Mouse (Mus musculus): ENCODE measurements around the gene Usp21.

GRCm38 (mm10) chr1:171238463-171238862, 49.3 kb downstream of the Usp21 start:
- TF ChIP-seq TAL1 (conservative IDR thresholded peaks at IDR 0.05; ENCODE audit: low read depth, low read length) (no peak), GATA2 (IDR thresholded peaks at IDR 0.05; ENCODE audit: borderline replicate concordance, low read depth, low read length) (no peak), CTCF (IDR thresholded peaks at IDR 0.05; ENCODE audit: low read depth, low read length) (peak; percentile 54; the same call in 1 of the 2 replicates), GATA1 (IDR thresholded peaks at IDR 0.05; ENCODE audit: borderline replicate concordance, low read length) (no peak)
